31 mouse cellular contexts compared by ENCODE assay signal in genomic region chr9:77616796-77617195, GRCm38 (mm10). TPM values are rescaled to one million over a fixed set of nuclear protein-coding genes. Genes with fewer than 3 reads are reported as not detected.
A peak's percentile ranks its signal among the peaks of the same experiment; 100 is the strongest.
DNase-seq lines count a peak whose midpoint lies in the region; ATAC-seq and TF ChIP-seq lines count a peak whose summit lies in the region.
"Had no signal": no experiment of that assay in that cellular context is flagged by ENCODE, and none has a peak within 500 bp of the region (broad histone marks: within the 10 kb centered on the region; RNA-seq: fewer than 3 reads in every experiment).

No protein-coding gene starts in this region.

- no peaks in the 10 kb centered on the region for H3K36me3 ChIP-seq in heart, postnatal 0 days (replicated peaks; ENCODE audit: control insufficient read depth, insufficient read depth, low read length)
- no peaks in the 10 kb centered on the region for H3K36me3 ChIP-seq in heart, embryonic 12.5 days
- H3K36me3 ChIP-seq in E14TG2a.4 (ENCODE audit: insufficient read depth, low read length) = no peaks in the 10 kb centered on the region
- no peaks in the 10 kb centered on the region for H3K36me3 ChIP-seq in myocyte (ENCODE audit: control insufficient read depth, insufficient read depth)
- H3K36me3 ChIP-seq: embryonic facial prominence, embryonic 12.5 days; G1E; hindbrain, embryonic 10.5 days; hindbrain, embryonic 15.5 days; limb, embryonic 13.5 days; neural tube, embryonic 13.5 days; stomach, embryonic 15.5 days had no signal

- TF ChIP-seq CTCF in heart, postnatal 0 days (IDR thresholded peaks at IDR 0.05; ENCODE audit: low read depth) = no peak
- TF ChIP-seq CTCF in E14TG2a.4 (conservative IDR thresholded peaks at IDR 0.05; ENCODE audit: low read length) = no peak

- DNase-seq in heart, postnatal 0 days (ENCODE audit: low spot score) = no peak
- peak; percentile 52 for DNase-seq in MEL-GATA-1-ER (ENCODE audit: extremely low read depth, low read depth)
- no peak for DNase-seq in right cerebral cortex, adult 2 months (ENCODE audit: low spot score in 2 of 2)
- no peak for DNase-seq in cerebellum, postnatal 36 days
- no peak for DNase-seq in natural killer cell, adult 2 months (ENCODE audit: low spot score in 2 of 2)
- DNase-seq: adrenal gland, postnatal 10 days; cerebellum, adult 9-10 months; embryo, embryonic 11 days; gastrocnemius, postnatal 36 days; kidney, adult 18-20 months; layer of hippocampus, adult 9-11 months; lung, postnatal 36 days had no signal

- no peak overlapping the region for H3K4me3 ChIP-seq in heart, postnatal 0 days (ENCODE audit: low read depth, low read length)
- H3K4me3 ChIP-seq in heart, embryonic 12.5 days = no peak overlapping the region
- H3K4me3 ChIP-seq in E14TG2a.4 (replicated peaks; ENCODE audit: low read length) (0 out of 2 replicates have a peak overlapping the region, but pooled peaks have one; percentile 20), myocyte (no peak overlapping the region)
- H3K4me3 ChIP-seq: embryonic facial prominence, embryonic 12.5 days; hindbrain, embryonic 10.5 days; hindbrain, embryonic 15.5 days; left cerebral cortex, adult 2 months; limb, embryonic 13.5 days; neural tube, embryonic 13.5 days; stomach, embryonic 15.5 days had no signal

- ATAC-seq in heart, postnatal 0 days (ENCODE audit: insufficient read depth, low read depth) = no peak
- no peak for ATAC-seq in heart, embryonic 12.5 days (ENCODE audit: insufficient number of reproducible peaks, low FRiP score)
- ATAC-seq: forebrain, embryonic 14.5 days; inflammation-experienced regulatory T-cells, adult 6 months; midbrain, embryonic 16.5 days had no signal

- no peaks in the 10 kb centered on the region for H3K79me2 ChIP-seq in myocyte (ENCODE audit: control insufficient read depth, insufficient read depth)

- 0 out of 2 replicates have a peak, but pooled peaks cover 5% of the 10 kb centered on the region for H3K9me3 ChIP-seq in heart, postnatal 0 days (replicated peaks; ENCODE audit: control insufficient read depth, low read length)
- no peaks in the 10 kb centered on the region for H3K9me3 ChIP-seq in heart, embryonic 12.5 days (replicated peaks)
- H3K9me3 ChIP-seq in E14TG2a.4 (ENCODE audit: low read length) = peaks cover 14% of the 10 kb centered on the region
- H3K9me3 ChIP-seq: G1E; hindbrain, embryonic 10.5 days; hindbrain, embryonic 15.5 days; neural tube, embryonic 13.5 days; stomach, embryonic 15.5 days had no signal

- H3K4me1 ChIP-seq in heart, postnatal 0 days (ENCODE audit: control insufficient read depth, insufficient read depth) = peaks cover 20% of the 10 kb centered on the region
- H3K4me1 ChIP-seq in heart, embryonic 12.5 days (replicated peaks) = peaks cover 15% of the 10 kb centered on the region
- peaks cover 35% of the 10 kb centered on the region for H3K4me1 ChIP-seq in E14TG2a.4 (replicated peaks; ENCODE audit: low read depth, low read length)
- H3K4me1 ChIP-seq: embryonic facial prominence, embryonic 12.5 days; hindbrain, embryonic 10.5 days; hindbrain, embryonic 15.5 days; limb, embryonic 13.5 days; neural tube, embryonic 13.5 days; stomach, embryonic 15.5 days had no signal

- H3K27ac ChIP-seq in heart, postnatal 0 days (ENCODE audit: low read depth) = peak overlapping the region; percentile 76
- H3K27ac ChIP-seq in heart, embryonic 12.5 days (ENCODE audit: poor library complexity, severe bottlenecking) = no peak overlapping the region
- H3K27ac ChIP-seq: embryonic facial prominence, embryonic 12.5 days; hindbrain, embryonic 10.5 days; hindbrain, embryonic 15.5 days; kidney, postnatal 0 days; left cerebral cortex, adult 2 months; limb, embryonic 13.5 days; neural tube, embryonic 13.5 days; stomach, embryonic 15.5 days had no signal

- no peak for TF ChIP-seq POLR2A in myocyte (IDR thresholded peaks at IDR 0.05; ENCODE audit: insufficient read length, low read depth)

- WGBS in heart, postnatal 0 days = 75% methylated on average over 4 of the region's 4 CpGs
- whole genome bisulfite sequencing in heart, embryonic 12.5 days = 67% methylated on average over 4 of the region's 4 CpGs

- H3K27me3 ChIP-seq in heart, postnatal 0 days (ENCODE audit: control insufficient read depth, insufficient read depth, low read length) = no peaks in the 10 kb centered on the region
- H3K27me3 ChIP-seq in heart, embryonic 12.5 days (replicated peaks) = no peaks in the 10 kb centered on the region
- H3K27me3 ChIP-seq in E14TG2a.4 (ENCODE audit: insufficient read depth, low read length) (no peaks in the 10 kb centered on the region), myocyte (ENCODE audit: control insufficient read depth, insufficient read depth, insufficient read length) (no peaks in the 10 kb centered on the region)
- H3K27me3 ChIP-seq: embryonic facial prominence, embryonic 12.5 days; hindbrain, embryonic 15.5 days; limb, embryonic 13.5 days; neural tube, embryonic 13.5 days; stomach, embryonic 15.5 days had no signal

- no peak overlapping the region for H3K4me2 ChIP-seq in heart, postnatal 0 days (ENCODE audit: low read depth, low read length)
- H3K4me2 ChIP-seq in heart, embryonic 12.5 days = no peak overlapping the region
- peak overlapping the region; percentile 32 for H3K4me2 ChIP-seq in myocyte (ENCODE audit: low read depth)
- H3K4me2 ChIP-seq: embryonic facial prominence, embryonic 12.5 days; hindbrain, embryonic 15.5 days; limb, embryonic 13.5 days; liver, embryonic 11.5 days; midbrain, embryonic 11.5 days; neural tube, embryonic 13.5 days; stomach, embryonic 15.5 days had no signal

- H3K9ac ChIP-seq in heart, postnatal 0 days (replicated peaks; ENCODE audit: low read depth, low read length) = no peak overlapping the region
- no peak overlapping the region for H3K9ac ChIP-seq in heart, embryonic 12.5 days
- H3K9ac ChIP-seq: embryonic facial prominence, embryonic 12.5 days; hindbrain, embryonic 15.5 days; limb, embryonic 13.5 days; neural tube, embryonic 13.5 days; stomach, embryonic 15.5 days had no signal

- H3ac ChIP-seq in myocyte (ENCODE audit: control insufficient read depth, insufficient read length) = no peak overlapping the region

- no peak for TF ChIP-seq EP300 in heart, postnatal 0 days (IDR thresholded peaks at IDR 0.05; ENCODE audit: low read depth)

TF ChIP-seq in myocyte, 11 proteins besides CTCF, POLR2A, EP300 and RAD21:
- TF ChIP-seq MAX (IDR thresholded peaks at IDR 0.05; ENCODE audit: low read depth) (no peak), MYOG (IDR thresholded peaks at IDR 0.05; ENCODE audit: control insufficient read depth in 1 of 3, insufficient read depth in 1 of 3, insufficient read length in 2 of 3, low read depth in 2 of 3) (no peak), E2F4 (IDR thresholded peaks at IDR 0.05; ENCODE audit: insufficient read depth) (no peak), CEBPB (IDR thresholded peaks at IDR 0.05; ENCODE audit: insufficient read depth, poor library complexity, severe bottlenecking) (no peak), POLR2AphosphoS2 (IDR thresholded peaks at IDR 0.05; ENCODE audit: insufficient read length, low read depth) (no peak), USF1 (IDR thresholded peaks at IDR 0.05; ENCODE audit: low read depth) (no peak), MYOD1 (IDR thresholded peaks at IDR 0.05; ENCODE audit: control insufficient read depth in 1 of 3, insufficient read length in 2 of 3, low read depth in 2 of 3) (no peak), SRF (IDR thresholded peaks at IDR 0.05; ENCODE audit: control insufficient read depth, insufficient read length, low read depth) (no peak), TCF3 (IDR thresholded peaks at IDR 0.05; ENCODE audit: insufficient read length, low read depth) (no peak), REST (IDR thresholded peaks at IDR 0.05; ENCODE audit: insufficient read depth, insufficient read length) (no peak), TCF12 (IDR thresholded peaks at IDR 0.05; ENCODE audit: insufficient read depth, poor library complexity, severe bottlenecking) (no peak)
TF ChIP-seq in myocyte: peak in this region for 0.

RNA-seq across cellular contexts. Expression of gene Klhl31, which starts 19.5 kb away (rescaled TPM):
- total RNA-seq in heart, postnatal 0 days (2014; rRNA removed; ENCODE audit: low replicate concordance) = 75.3 and 80.7 TPM in 2 replicates
- 66.8 TPM in 2 replicates for polyA plus RNA-seq in heart, postnatal 0 days (2015; fragmentation: Nextera tagmentation; extraction: Ambion mirVana)
- 59.4 and 62.3 TPM in 2 replicates for polyA plus RNA-seq in heart, embryonic 12.5 days (2016; fragmentation: Nextera tagmentation; extraction: Ambion mirVana)
- 7.4 TPM for polyA plus RNA-seq in myocyte (2012; fragmentation: generic; extraction: Trizol)
- total RNA-seq: megakaryocyte, adult 5-6 weeks had no signal
- polyA plus RNA-seq: G1E; large intestine, adult 2 months had no signal
